Mouse (Mus musculus): ENCODE results near the gene Lipc. TPM values are rescaled to one million over a fixed set of nuclear protein-coding genes. Genes with fewer than 3 reads are reported as not detected.

Lipc gene
- polyA plus RNA-seq, 1 experiment, result 0.08 TPM

DNA sequence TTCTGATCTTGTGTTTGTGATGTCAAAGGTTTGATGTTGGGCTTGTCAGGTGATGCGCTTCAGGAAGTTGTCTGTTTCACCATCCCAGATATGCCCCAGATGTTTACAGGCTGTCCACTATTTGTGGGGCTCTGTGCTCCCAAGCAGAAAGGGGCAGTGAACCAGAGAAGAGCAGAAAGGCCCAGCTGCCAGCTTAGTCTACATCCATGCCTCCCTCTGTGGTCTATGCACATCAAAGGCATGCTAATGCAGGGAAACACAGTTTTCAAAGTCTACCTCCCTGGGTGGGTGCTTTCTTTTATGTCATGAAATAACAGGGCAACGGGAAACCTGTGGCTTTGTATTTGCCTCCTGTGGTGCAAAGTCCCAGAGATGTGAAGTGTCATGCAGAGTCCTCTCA lies 35.2 kb upstream of the Lipc start:
- Histone ChIP-seq H3K4me2 (ENCODE audit: low read depth) (no peak overlapping the region), H3K27me3 (ENCODE audit: control insufficient read depth, insufficient read depth, insufficient read length) (no peaks in the 10 kb centered on the region), H3K79me2 (ENCODE audit: control insufficient read depth, insufficient read depth) (no peaks in the 10 kb centered on the region), H3K4me3 (no peak overlapping the region), H3K36me3 (ENCODE audit: control insufficient read depth, insufficient read depth) (no peaks in the 10 kb centered on the region), H3ac (ENCODE audit: control insufficient read depth, insufficient read length) (no peak overlapping the region)
- no peak for TF ChIP-seq REST (IDR thresholded peaks at IDR 0.05; ENCODE audit: insufficient read depth, insufficient read length)
- TF ChIP-seq E2F4 (IDR thresholded peaks at IDR 0.05; ENCODE audit: insufficient read depth), result no peak
- TF ChIP-seq TCF12 (IDR thresholded peaks at IDR 0.05; ENCODE audit: insufficient read depth, poor library complexity, severe bottlenecking), result no peak
- no peak for TF ChIP-seq CEBPB (IDR thresholded peaks at IDR 0.05; ENCODE audit: insufficient read depth, poor library complexity, severe bottlenecking)
- no peak for TF ChIP-seq SRF (IDR thresholded peaks at IDR 0.05; ENCODE audit: control insufficient read depth, insufficient read length, low read depth)
- no peak for TF ChIP-seq POLR2AphosphoS2 (IDR thresholded peaks at IDR 0.05; ENCODE audit: insufficient read length, low read depth)
- no peak for TF ChIP-seq USF1 (IDR thresholded peaks at IDR 0.05; ENCODE audit: low read depth)
- TF ChIP-seq MYOG (IDR thresholded peaks at IDR 0.05; ENCODE audit: control insufficient read depth in 1 of 3, insufficient read depth in 1 of 3, insufficient read length in 2 of 3, low read depth in 2 of 3), result no peak
- TF ChIP-seq TCF3 (IDR thresholded peaks at IDR 0.05; ENCODE audit: insufficient read length, low read depth), result no peak
- no peak for TF ChIP-seq MYOD1 (IDR thresholded peaks at IDR 0.05; ENCODE audit: control insufficient read depth in 1 of 3, insufficient read length in 2 of 3, low read depth in 2 of 3)

DNA sequence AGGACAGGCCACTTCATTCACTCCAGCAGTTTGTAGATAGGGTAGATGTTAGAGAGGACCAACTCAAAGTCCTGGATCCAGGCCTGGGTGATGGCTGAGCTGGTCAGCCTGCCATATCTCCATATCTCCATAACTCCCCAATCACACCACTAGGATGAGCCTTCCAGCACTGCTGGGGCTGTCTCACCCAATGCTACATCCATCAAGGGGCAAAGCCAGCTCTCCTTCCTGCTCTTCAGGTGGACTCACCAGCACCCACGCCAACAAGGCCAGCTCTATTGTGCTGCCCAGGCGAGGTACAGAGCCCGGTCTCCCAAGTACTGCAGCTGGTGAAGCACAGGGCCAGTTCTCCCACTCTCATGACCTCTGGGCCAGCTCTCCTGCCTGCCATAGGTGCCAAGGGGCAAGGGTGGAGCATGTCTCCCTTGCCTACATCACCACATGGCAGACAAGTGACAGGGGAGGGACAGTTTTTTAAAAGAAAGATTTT lies 31.0 kb upstream of the Lipc start:
- no peak overlapping the region for H3K4me2 ChIP-seq (ENCODE audit: low read depth)
- H3K36me3 ChIP-seq (ENCODE audit: control insufficient read depth, insufficient read depth), result no peaks in the 10 kb centered on the region
- no peaks in the 10 kb centered on the region for H3K27me3 ChIP-seq (ENCODE audit: control insufficient read depth, insufficient read depth, insufficient read length)
- no peaks in the 10 kb centered on the region for H3K79me2 ChIP-seq (ENCODE audit: control insufficient read depth, insufficient read depth)
- no peak overlapping the region for H3ac ChIP-seq (ENCODE audit: control insufficient read depth, insufficient read length)
- no peak for TF ChIP-seq USF1 (IDR thresholded peaks at IDR 0.05; ENCODE audit: low read depth)
- H3K4me3 ChIP-seq, result no peak overlapping the region

DNA sequence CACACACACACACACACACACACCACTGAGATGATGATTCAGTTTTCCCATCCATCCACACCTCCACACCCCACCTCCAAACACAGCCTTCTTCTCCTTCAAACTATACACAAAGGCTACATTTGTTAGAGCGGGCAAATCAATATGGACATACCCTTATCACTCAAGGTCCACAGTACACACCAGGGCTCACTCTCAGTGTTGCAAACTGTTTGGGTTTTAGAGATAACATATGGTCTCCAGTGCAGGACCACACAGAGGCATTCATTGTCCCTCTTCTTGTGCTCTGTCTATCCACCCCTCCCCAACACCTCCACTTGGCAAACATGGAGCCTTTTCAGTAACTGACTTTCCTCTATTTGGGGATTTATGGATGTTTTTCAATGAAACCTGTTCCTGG lies 29.7 kb upstream of the Lipc start:
- no peak overlapping the region for H3K4me2 ChIP-seq (ENCODE audit: low read depth)
- H3K79me2 ChIP-seq (ENCODE audit: control insufficient read depth, insufficient read depth), result no peaks in the 10 kb centered on the region
- H3ac ChIP-seq (ENCODE audit: control insufficient read depth, insufficient read length), result no peak overlapping the region
- no peak for TF ChIP-seq TCF12 (IDR thresholded peaks at IDR 0.05; ENCODE audit: insufficient read depth, poor library complexity, severe bottlenecking)
- TF ChIP-seq TCF3 (IDR thresholded peaks at IDR 0.05; ENCODE audit: insufficient read length, low read depth), result no peak
- no peak for TF ChIP-seq POLR2A (IDR thresholded peaks at IDR 0.05; ENCODE audit: insufficient read length, low read depth)
- TF ChIP-seq MYOD1 (IDR thresholded peaks at IDR 0.05; ENCODE audit: control insufficient read depth in 1 of 3, insufficient read length in 2 of 3, low read depth in 2 of 3), result no peak
- no peak for TF ChIP-seq MYOG (IDR thresholded peaks at IDR 0.05; ENCODE audit: control insufficient read depth in 1 of 3, insufficient read depth in 1 of 3, insufficient read length in 2 of 3, low read depth in 2 of 3)
- no peak for TF ChIP-seq SRF (IDR thresholded peaks at IDR 0.05; ENCODE audit: control insufficient read depth, insufficient read length, low read depth)
- no peak for TF ChIP-seq E2F4 (IDR thresholded peaks at IDR 0.05; ENCODE audit: insufficient read depth)
- no peak for TF ChIP-seq CEBPB (IDR thresholded peaks at IDR 0.05; ENCODE audit: insufficient read depth, poor library complexity, severe bottlenecking)
- no peak for TF ChIP-seq USF1 (IDR thresholded peaks at IDR 0.05; ENCODE audit: low read depth)
- no peak for TF ChIP-seq POLR2AphosphoS2 (IDR thresholded peaks at IDR 0.05; ENCODE audit: insufficient read length, low read depth)
- TF ChIP-seq MAX (IDR thresholded peaks at IDR 0.05; ENCODE audit: low read depth), result no peak
- no peak for TF ChIP-seq REST (IDR thresholded peaks at IDR 0.05; ENCODE audit: insufficient read depth, insufficient read length)
- no peaks in the 10 kb centered on the region for H3K36me3 ChIP-seq (ENCODE audit: control insufficient read depth, insufficient read depth)
- no peak overlapping the region for H3K4me3 ChIP-seq
- H3K27me3 ChIP-seq (ENCODE audit: control insufficient read depth, insufficient read depth, insufficient read length), result no peaks in the 10 kb centered on the region

DNA sequence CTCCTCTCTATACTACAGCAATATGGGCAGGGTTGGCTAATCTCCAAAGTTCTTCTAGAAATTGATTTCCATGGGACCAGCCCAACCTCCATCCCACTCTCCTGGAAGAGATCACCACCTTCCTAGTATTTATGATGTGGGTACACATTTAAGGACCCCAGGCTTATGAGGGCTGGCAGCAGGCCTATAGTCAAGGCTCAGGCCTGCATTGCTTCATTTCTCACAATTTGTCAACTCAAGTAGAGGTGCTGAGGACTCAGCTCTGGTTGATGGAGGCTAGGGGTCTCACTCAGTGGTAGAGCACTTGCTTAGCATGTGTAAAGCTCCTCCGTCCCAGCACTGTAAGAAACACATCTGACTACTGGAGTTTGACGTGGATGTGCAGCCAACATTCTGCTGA lies 27.6 kb upstream of the Lipc start:
- no peak overlapping the region for H3K4me2 ChIP-seq (ENCODE audit: low read depth)
- H3K79me2 ChIP-seq (ENCODE audit: control insufficient read depth, insufficient read depth), result no peaks in the 10 kb centered on the region
- no peaks in the 10 kb centered on the region for H3K27me3 ChIP-seq (ENCODE audit: control insufficient read depth, insufficient read depth, insufficient read length)
- no peak for TF ChIP-seq MYOG (IDR thresholded peaks at IDR 0.05; ENCODE audit: control insufficient read depth in 1 of 3, insufficient read depth in 1 of 3, insufficient read length in 2 of 3, low read depth in 2 of 3)
- no peak for TF ChIP-seq SRF (IDR thresholded peaks at IDR 0.05; ENCODE audit: control insufficient read depth, insufficient read length, low read depth)
- TF ChIP-seq USF1 (IDR thresholded peaks at IDR 0.05; ENCODE audit: low read depth), result no peak
- TF ChIP-seq REST (IDR thresholded peaks at IDR 0.05; ENCODE audit: insufficient read depth, insufficient read length), result no peak
- TF ChIP-seq POLR2AphosphoS2 (IDR thresholded peaks at IDR 0.05; ENCODE audit: insufficient read length, low read depth), result no peak
- no peak for TF ChIP-seq MAX (IDR thresholded peaks at IDR 0.05; ENCODE audit: low read depth)
- TF ChIP-seq MYOD1 (IDR thresholded peaks at IDR 0.05; ENCODE audit: control insufficient read depth in 1 of 3, insufficient read length in 2 of 3, low read depth in 2 of 3), result no peak
- no peak for TF ChIP-seq CEBPB (IDR thresholded peaks at IDR 0.05; ENCODE audit: insufficient read depth, poor library complexity, severe bottlenecking)
- no peak for TF ChIP-seq TCF3 (IDR thresholded peaks at IDR 0.05; ENCODE audit: insufficient read length, low read depth)
- TF ChIP-seq TCF12 (IDR thresholded peaks at IDR 0.05; ENCODE audit: insufficient read depth, poor library complexity, severe bottlenecking), result no peak
- no peak for TF ChIP-seq E2F4 (IDR thresholded peaks at IDR 0.05; ENCODE audit: insufficient read depth)
- TF ChIP-seq POLR2A (IDR thresholded peaks at IDR 0.05; ENCODE audit: insufficient read length, low read depth), result no peak
- H3ac ChIP-seq (ENCODE audit: control insufficient read depth, insufficient read length), result no peak overlapping the region
- H3K36me3 ChIP-seq (ENCODE audit: control insufficient read depth, insufficient read depth), result no peaks in the 10 kb centered on the region
- no peak overlapping the region for H3K4me3 ChIP-seq

DNA sequence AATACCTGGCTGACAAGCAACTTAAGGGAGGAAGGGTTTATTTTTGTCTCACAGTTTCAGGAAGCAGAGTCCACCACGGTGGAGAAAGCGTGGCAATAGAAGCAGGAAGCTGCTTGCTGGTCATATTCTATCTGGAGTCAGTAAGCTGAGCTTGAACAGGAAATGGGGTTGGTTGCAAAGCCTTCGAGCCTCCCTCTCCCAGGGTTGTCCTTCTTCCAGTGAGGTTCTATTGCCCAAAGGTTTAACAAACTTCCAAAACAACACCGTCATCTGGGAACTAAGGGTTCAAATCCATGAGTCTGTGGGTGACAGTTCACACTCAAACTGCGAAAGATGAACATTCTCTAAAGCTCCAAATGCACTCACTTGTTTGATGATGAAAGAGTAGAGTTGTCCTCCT lies 27.1 kb upstream of the Lipc start:
- no peaks in the 10 kb centered on the region for H3K27me3 ChIP-seq (ENCODE audit: control insufficient read depth, insufficient read depth, insufficient read length)
- no peak overlapping the region for H3K4me2 ChIP-seq (ENCODE audit: low read depth)
- no peak overlapping the region for H3K4me3 ChIP-seq
- H3K36me3 ChIP-seq (ENCODE audit: control insufficient read depth, insufficient read depth), result no peaks in the 10 kb centered on the region
- H3ac ChIP-seq (ENCODE audit: control insufficient read depth, insufficient read length), result no peak overlapping the region
- no peaks in the 10 kb centered on the region for H3K79me2 ChIP-seq (ENCODE audit: control insufficient read depth, insufficient read depth)
- TF ChIP-seq SRF (IDR thresholded peaks at IDR 0.05; ENCODE audit: control insufficient read depth, insufficient read length, low read depth) (no peak), MAX (IDR thresholded peaks at IDR 0.05; ENCODE audit: low read depth) (no peak), REST (IDR thresholded peaks at IDR 0.05; ENCODE audit: insufficient read depth, insufficient read length) (no peak), MYOD1 (IDR thresholded peaks at IDR 0.05; ENCODE audit: control insufficient read depth in 1 of 3, insufficient read length in 2 of 3, low read depth in 2 of 3) (no peak), POLR2A (IDR thresholded peaks at IDR 0.05; ENCODE audit: insufficient read length, low read depth) (no peak), MYOG (IDR thresholded peaks at IDR 0.05; ENCODE audit: control insufficient read depth in 1 of 3, insufficient read depth in 1 of 3, insufficient read length in 2 of 3, low read depth in 2 of 3) (no peak), USF1 (IDR thresholded peaks at IDR 0.05; ENCODE audit: low read depth) (no peak)

All from myocyte (in vitro differentiated cells).